Mouse (Mus musculus) neural tube, embryonic 15.5 days (tissue): Measurements from ENCODE around the gene 1700013G24Rik. TPM values are rescaled to one million over a fixed set of nuclear protein-coding genes. Genes with fewer than 3 reads are reported as not detected.

Source experiments
- ATAC-seq: fragments of 200-750 bp; cut with Nextera tagmentation; 2 replicates; pipeline ENCODE4 v1.8.0; 2017; ENCODE audit warnings: mild to moderate bottlenecking, moderate TSS enrichment, moderate library complexity; ENCODE audit not compliant: low FRiP score
- H3K27ac ChIP-seq: fragments of 300-500 bp; sonication (generic); replicated peaks from 2 replicates; pipeline ENCODE4 v1.5.1; 2015; ENCODE audit warnings: mild to moderate bottlenecking, inconsistent platforms
- H3K27me3 ChIP-seq: fragments of 300-500 bp; sonication (generic); replicated peaks from 2 replicates; pipeline ENCODE4 v1.6.1; 2015; ENCODE audit warnings: inconsistent platforms
- H3K36me3 ChIP-seq: fragments of 300-500 bp; sonication (generic); 2 replicates; pipeline ENCODE4 v1.6.1; 2015; ENCODE audit warnings: inconsistent platforms
- H3K4me1 ChIP-seq: fragments of 300-500 bp; sonication (generic); 2 replicates; pipeline ENCODE4 v1.6.1; 2015; ENCODE audit warnings: inconsistent platforms
- H3K4me2 ChIP-seq: fragments of 300-500 bp; sonication (generic); 2 replicates; pipeline ENCODE4 v1.6.1; 2015; ENCODE audit warnings: inconsistent platforms, mild to moderate bottlenecking, moderate library complexity
- H3K4me3 ChIP-seq: fragments of 300-500 bp; sonication (generic); replicated peaks from 2 replicates; pipeline ENCODE4 v1.5.1; 2015; ENCODE audit warnings: mild to moderate bottlenecking, inconsistent platforms
- H3K9ac ChIP-seq: fragments of 300-500 bp; sonication (generic); replicated peaks from 2 replicates; pipeline ENCODE4 v1.6.1; 2015; ENCODE audit warnings: mild to moderate bottlenecking, inconsistent platforms
- H3K9me3 ChIP-seq: fragments of 300-500 bp; sonication (generic); replicated peaks from 2 replicates; pipeline ENCODE4 v1.6.1; 2016; ENCODE audit warnings: inconsistent platforms
- WGBS: fragments of 180-500 bp; shearing (Covaris S2); methylation state at CpG from one replicate; pipeline ENCODE4 v1.1.7; 2015; ENCODE audit warnings: mixed read lengths; 5-methylcytosine and 5-hydroxymethylcytosine counted together
- polyA plus RNA-seq: library from polyadenylated mRNA; unstranded; fragments of >200 nt; fragmentation: Nextera tagmentation; extraction: Ambion mirVana; gene quantifications from 2 replicates; pipeline ENCODE4 v1.2.1, GENCODE M21; 2015

Gene 1700013G24Rik
- polyA plus RNA-seq, 1 experiment from 2014 or later = not detected

GRCm38 (mm10) chr4:137470701-137471317, 17.7 kb downstream of the 1700013G24Rik start:
- Histone ChIP-seq H3K9ac (no peak overlapping the region), H3K4me1 (peaks cover 29% of the 10 kb centered on the region), H3K4me2 (peak overlapping the region; percentile 99), H3K36me3 (no peaks in the 10 kb centered on the region), H3K27ac (no peak overlapping the region), H3K27me3 (peaks cover 5% of the 10 kb centered on the region; the same call in 1 of the 2 replicates), H3K4me3 (no peak overlapping the region), H3K9me3 (no peaks in the 10 kb centered on the region)
- ATAC-seq = no peak
- WGBS = 75% methylated on average over 9 of the region's 9 CpGs

- ATAC-seq = no peak
- Histone ChIP-seq H3K36me3 (no peaks in the 10 kb centered on the region), H3K9ac (no peak overlapping the region), H3K4me2 (peak overlapping the region; percentile 99; the same call in 1 of the 2 replicates), H3K4me1 (peaks cover 32% of the 10 kb centered on the region), H3K4me3 (no peak overlapping the region), H3K27ac (no peak overlapping the region), H3K9me3 (no peaks in the 10 kb centered on the region), H3K27me3 (peaks cover 5% of the 10 kb centered on the region; the same call in 1 of the 2 replicates)
- WGBS = 67% methylated on average over 8 of the region's 8 CpGs
Measured at GRCm38 (mm10) chr4:137471326-137471725, 18.2 kb downstream of the 1700013G24Rik start.

GRCm38 (mm10) chr4:137473240-137473639, 20.2 kb downstream of the 1700013G24Rik start:
- Histone ChIP-seq H3K36me3 (no peaks in the 10 kb centered on the region), H3K9me3 (no peaks in the 10 kb centered on the region), H3K27ac (no peak overlapping the region), H3K4me1 (peaks cover 43% of the 10 kb centered on the region), H3K4me2 (no peak overlapping the region), H3K4me3 (no peak overlapping the region), H3K9ac (no peak overlapping the region), H3K27me3 (0 out of 2 replicates have a peak, but pooled peaks cover 5% of the 10 kb centered on the region)
- no peak for ATAC-seq
- 91% methylated on average over 8 of the region's 8 CpGs for WGBS

- H3K4me1 ChIP-seq = peaks cover 40% of the 10 kb centered on the region
- WGBS = 84% methylated on average over 18 of the region's 18 CpGs
- no peak overlapping the region for H3K27ac ChIP-seq
- H3K4me2 ChIP-seq = no peak overlapping the region
- H3K9me3 ChIP-seq = no peaks in the 10 kb centered on the region
- no peaks in the 10 kb centered on the region for H3K36me3 ChIP-seq
- no peak for ATAC-seq
- no peak overlapping the region for H3K9ac ChIP-seq
- 0 out of 2 replicates have a peak, but pooled peaks cover 5% of the 10 kb centered on the region for H3K27me3 ChIP-seq
- H3K4me3 ChIP-seq = no peak overlapping the region
Measured at GRCm38 (mm10) chr4:137473701-137474388, 20.8 kb downstream of the 1700013G24Rik start.

GRCm38 (mm10) chr4:137474694-137475093, 21.6 kb downstream of the 1700013G24Rik start:
- Histone ChIP-seq H3K9ac (no peak overlapping the region), H3K27me3 (0 out of 2 replicates have a peak, but pooled peaks cover under 1% of the 10 kb centered on the region), H3K27ac (no peak overlapping the region), H3K9me3 (no peaks in the 10 kb centered on the region), H3K4me1 (peaks cover 36% of the 10 kb centered on the region), H3K36me3 (no peaks in the 10 kb centered on the region), H3K4me2 (no peak overlapping the region), H3K4me3 (no peak overlapping the region)
- no peak for ATAC-seq
- WGBS = 96% methylated on average over 7 of the region's 7 CpGs

GRCm38 (mm10) chr4:137475271-137476050, 22.4 kb downstream of the 1700013G24Rik start:
- ATAC-seq = no peak
- no peak overlapping the region for H3K4me3 ChIP-seq
- H3K9me3 ChIP-seq = no peaks in the 10 kb centered on the region
- peaks cover 34% of the 10 kb centered on the region for H3K4me1 ChIP-seq
- H3K27me3 ChIP-seq = no peaks in the 10 kb centered on the region
- no peaks in the 10 kb centered on the region for H3K36me3 ChIP-seq
- H3K27ac ChIP-seq = no peak overlapping the region
- WGBS = 90% methylated on average over 13 of the region's 13 CpGs
- H3K9ac ChIP-seq = no peak overlapping the region
- no peak overlapping the region for H3K4me2 ChIP-seq

- no peak for ATAC-seq
- Histone ChIP-seq H3K4me1 (peaks cover 40% of the 10 kb centered on the region), H3K27ac (no peak overlapping the region), H3K4me2 (peak overlapping the region; percentile 44), H3K4me3 (peak overlapping the region; percentile 8; the same call in 1 of the 2 replicates), H3K36me3 (no peaks in the 10 kb centered on the region), H3K9me3 (no peaks in the 10 kb centered on the region), H3K9ac (peak overlapping the region; percentile 30; the same call in 1 of the 2 replicates), H3K27me3 (no peaks in the 10 kb centered on the region)
- WGBS = 31% methylated on average over 10 of the region's 10 CpGs
Measured at GRCm38 (mm10) chr4:137476065-137476760, 23.1 kb downstream of the 1700013G24Rik start.

GRCm38 (mm10) chr4:137476761-137477237, 23.7 kb downstream of the 1700013G24Rik start:
- Histone ChIP-seq H3K4me2 (peak overlapping the region; percentile 44), H3K27me3 (no peaks in the 10 kb centered on the region), H3K4me1 (peaks cover 40% of the 10 kb centered on the region), H3K36me3 (no peaks in the 10 kb centered on the region), H3K4me3 (peak overlapping the region; percentile 8; the same call in 1 of the 2 replicates), H3K27ac (0 out of 2 replicates have a peak overlapping the region, but pooled peaks have one; percentile 33), H3K9me3 (no peaks in the 10 kb centered on the region), H3K9ac (peak overlapping the region; percentile 30; the same call in 1 of the 2 replicates)
- 21% methylated on average over 17 of the region's 17 CpGs for WGBS
- ATAC-seq = no peak

- Histone ChIP-seq H3K9me3 (no peaks in the 10 kb centered on the region), H3K4me1 (peaks cover 40% of the 10 kb centered on the region), H3K27me3 (no peaks in the 10 kb centered on the region), H3K9ac (no peak overlapping the region), H3K4me3 (no peak overlapping the region), H3K36me3 (no peaks in the 10 kb centered on the region), H3K27ac (no peak overlapping the region), H3K4me2 (no peak overlapping the region)
- no peak for ATAC-seq
- WGBS = 72% methylated on average over 6 of the region's 6 CpGs
Measured at GRCm38 (mm10) chr4:137477611-137478010, 24.5 kb downstream of the 1700013G24Rik start.

GRCm38 (mm10) chr4:137478306-137478705, 25.2 kb downstream of the 1700013G24Rik start:
- H3K36me3 ChIP-seq = no peaks in the 10 kb centered on the region
- 60% methylated on average over 5 of the region's 5 CpGs for WGBS
- H3K9ac ChIP-seq = no peak overlapping the region
- no peak overlapping the region for H3K4me2 ChIP-seq
- H3K27me3 ChIP-seq = no peaks in the 10 kb centered on the region
- H3K4me1 ChIP-seq = peaks cover 40% of the 10 kb centered on the region
- H3K27ac ChIP-seq = no peak overlapping the region
- H3K9me3 ChIP-seq = no peaks in the 10 kb centered on the region
- no peak for ATAC-seq
- H3K4me3 ChIP-seq = no peak overlapping the region

GRCm38 (mm10) chr4:137479757-137480156, 26.7 kb downstream of the 1700013G24Rik start:
- WGBS = 13% methylated on average over 6 of the region's 6 CpGs
- no peak for ATAC-seq
- H3K4me2 ChIP-seq = no peak overlapping the region
- H3K4me3 ChIP-seq = no peak overlapping the region
- H3K4me1 ChIP-seq = peaks cover 40% of the 10 kb centered on the region
- no peak overlapping the region for H3K27ac ChIP-seq
- no peaks in the 10 kb centered on the region for H3K9me3 ChIP-seq
- no peaks in the 10 kb centered on the region for H3K36me3 ChIP-seq
- no peak overlapping the region for H3K9ac ChIP-seq
- no peaks in the 10 kb centered on the region for H3K27me3 ChIP-seq
